Mouse (Mus musculus) left cerebral cortex, postnatal 36 days (tissue): ENCODE data around the gene Tmprss3. TPM values are rescaled to one million over a fixed set of nuclear protein-coding genes. Genes with fewer than 3 reads are reported as not detected.
A peak's percentile ranks its signal among the peaks of the same experiment; 100 is the strongest.

Experiments
- DNase-seq, 2 experiments: peaks; one replicate each; pipeline ENCODE4 v3.0.0; 2021 to 2022; ENCODE audit warnings: low spot score in 2 of 2, mixed read lengths in 1 of 2
- intact Hi-C: fragments of 180-260 bp; cut with DNase I; formaldehyde crosslinking; loops from one replicate; pipeline ENCODE4 v1.15.1; 2025
- total RNA-seq, 2 experiments: library from RNA; stranded (reverse); gene quantifications; 2 replicates each; pipeline ENCODE4 v1.2.3; 2021

Tmprss3 gene
- total RNA-seq, 2 experiments from 2014 or later: not detected

DNA sequence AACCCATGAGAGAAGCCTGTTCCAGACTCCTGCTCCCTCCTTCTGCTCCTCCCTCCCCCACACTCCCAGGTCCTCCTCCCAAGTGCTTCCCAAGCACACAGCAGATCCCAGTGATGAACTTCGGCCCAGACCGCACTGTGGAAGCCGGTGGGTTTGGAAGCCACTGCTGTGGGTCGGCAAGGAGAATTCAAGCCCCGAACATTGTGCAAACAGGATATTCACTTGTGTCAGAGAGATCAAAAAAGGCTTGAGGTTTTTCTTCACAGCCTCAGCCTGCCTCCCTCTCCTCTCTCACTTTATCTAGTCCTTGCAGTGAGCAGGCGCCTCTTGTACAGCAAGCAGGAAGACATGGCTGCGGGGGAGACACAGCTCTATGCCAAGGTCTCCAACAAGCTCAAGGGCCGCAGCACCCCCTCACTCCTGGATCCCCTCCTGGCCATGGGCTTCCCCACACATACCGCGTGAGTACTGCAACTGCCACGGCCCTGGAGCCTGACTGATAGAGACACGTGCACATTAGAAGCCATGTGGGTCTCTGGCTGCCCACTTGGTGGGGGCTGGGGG, 9.1 kb upstream of the Tmprss3 start, which contains the start of gene Ubash3a:
Ubash3a (plus strand) TSS at position 103 of the 564 bp plus-strand sequence.
- DNase-seq: no peak
- intact Hi-C loops: no loop called here

DNA sequence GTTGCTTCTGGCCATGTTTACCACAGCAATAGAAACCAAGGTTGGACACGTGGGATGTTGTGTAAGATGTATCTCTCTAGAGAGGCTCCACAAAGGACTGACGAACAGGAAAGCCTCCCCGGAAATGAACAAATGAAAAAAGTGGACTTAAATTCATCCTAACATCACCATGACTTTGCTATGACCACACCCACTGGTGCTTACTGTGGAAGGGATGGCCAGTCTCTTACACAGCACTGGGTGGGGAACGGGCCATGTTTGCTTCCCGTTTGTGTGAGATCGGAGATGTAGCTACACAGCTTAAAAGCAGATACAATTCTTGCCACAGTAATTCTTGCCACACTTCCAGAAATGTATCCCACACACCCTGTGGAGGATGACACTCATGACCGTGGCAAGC, 2.5 kb downstream of the Tmprss3 start:
- DNase-seq: no peak
- intact Hi-C loops: no loop called here

DNA sequence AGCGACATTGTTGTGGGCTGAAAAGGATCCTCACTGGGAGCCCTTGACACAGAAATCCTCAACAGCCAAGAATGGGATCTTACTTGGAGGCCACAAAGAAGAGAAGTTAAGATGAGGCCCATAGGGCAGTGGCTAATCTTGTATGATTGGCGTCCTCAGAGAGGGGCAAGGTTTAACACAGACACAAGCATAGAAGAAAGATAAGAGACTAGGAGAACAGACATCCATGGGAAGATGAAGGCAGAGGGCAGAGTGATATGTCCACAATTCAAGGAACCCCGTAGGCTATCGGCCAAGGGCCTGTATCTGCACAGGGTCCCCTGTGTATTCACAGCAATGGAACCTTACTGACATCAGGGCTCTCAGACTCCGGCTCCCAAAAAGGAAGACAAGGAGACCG, 3.6 kb downstream of the Tmprss3 start:
- intact Hi-C loops: no loop called here
- no peak for DNase-seq

DNA sequence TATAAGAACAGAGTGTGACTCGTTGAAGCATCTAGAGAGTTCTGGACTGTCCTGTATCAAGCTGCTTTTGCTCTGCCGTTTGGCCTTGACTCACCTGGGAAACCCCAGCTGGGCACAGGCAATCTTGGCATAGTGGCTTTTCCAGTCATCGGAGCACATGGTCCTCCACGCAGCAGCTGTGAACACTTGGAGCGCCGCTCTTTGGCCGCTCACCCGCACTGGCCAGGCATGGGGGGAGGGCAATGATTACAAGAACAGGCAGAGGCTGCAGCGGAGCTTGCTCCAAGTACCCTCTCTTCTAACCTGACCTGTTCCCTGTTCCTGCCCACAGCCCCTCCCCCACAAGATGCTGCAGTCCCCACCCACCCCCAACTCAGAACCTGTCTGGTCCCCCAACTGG, 5.4 kb downstream of the Tmprss3 start:
- intact Hi-C loops: no loop called here
- no peak for DNase-seq

DNA sequence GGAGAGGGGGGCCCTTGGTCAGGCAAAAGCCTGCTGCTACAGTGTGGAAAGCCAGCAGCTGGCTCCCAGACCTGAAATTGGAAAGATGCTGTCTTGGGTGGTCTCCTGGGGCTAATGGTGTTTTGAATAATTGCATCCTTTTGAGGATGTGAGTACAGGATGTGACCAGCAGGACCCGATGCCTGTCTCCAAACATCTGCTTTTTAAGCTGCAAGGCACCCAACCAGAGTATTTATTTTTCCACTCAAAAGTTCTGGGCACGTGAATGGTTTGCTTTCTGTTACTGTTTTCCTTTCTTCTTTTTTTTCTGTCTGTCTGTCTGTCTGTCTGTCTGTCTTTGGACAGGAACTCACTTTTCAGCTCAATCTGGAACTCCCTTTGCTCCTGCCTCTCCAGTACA, 6.1 kb downstream of the Tmprss3 start:
- no peak for DNase-seq
- intact Hi-C loops: no loop called here

DNA sequence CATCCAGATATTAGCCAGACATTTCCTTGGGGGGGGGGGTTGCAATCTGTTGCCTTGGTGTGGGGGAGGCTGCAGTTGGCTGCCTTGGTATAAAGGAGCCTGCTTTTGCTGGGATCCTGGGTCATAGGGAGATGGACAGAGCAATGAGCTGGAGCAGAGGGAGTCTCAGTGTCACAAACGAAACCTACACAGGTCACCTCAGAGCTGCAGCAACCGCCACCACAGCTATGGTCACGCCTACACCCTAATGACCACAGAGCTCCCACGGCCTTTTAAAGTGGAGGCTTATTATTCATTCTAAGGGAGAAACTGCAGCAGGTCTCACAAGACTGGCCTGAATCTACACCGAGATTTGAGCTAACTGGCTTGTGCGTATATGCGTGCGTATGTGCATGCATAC, 7.0 kb downstream of the Tmprss3 start:
- DNase-seq: no peak
- intact Hi-C loops: no loop called here

DNA sequence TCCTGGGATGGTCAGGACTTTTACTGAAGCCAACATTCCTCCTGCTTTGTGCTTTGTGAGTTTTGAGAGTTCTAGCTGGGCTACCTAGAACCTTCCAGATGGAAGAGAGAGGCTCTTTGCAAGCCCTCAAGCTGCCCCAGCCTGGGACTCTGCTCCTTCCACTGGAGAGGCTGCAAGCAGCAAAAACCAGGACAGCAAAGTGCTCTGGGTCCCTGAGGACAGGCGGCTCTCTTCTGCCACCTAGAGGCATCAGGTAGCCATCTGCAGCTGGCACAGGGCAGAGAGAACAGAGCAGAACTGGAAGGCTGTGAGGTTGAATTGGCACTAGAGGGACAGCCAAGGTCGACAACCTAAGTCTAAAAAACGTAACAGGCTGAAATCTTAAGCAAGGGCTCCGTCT, 11.4 kb downstream of the Tmprss3 start:
- intact Hi-C loops: loop anchor here (2.0 kb wide), 2 partner anchors 49 to 177 kb away; no protein-coding TSS in a partner anchor
- peak; percentile 59 to 61 for DNase-seq

DNA sequence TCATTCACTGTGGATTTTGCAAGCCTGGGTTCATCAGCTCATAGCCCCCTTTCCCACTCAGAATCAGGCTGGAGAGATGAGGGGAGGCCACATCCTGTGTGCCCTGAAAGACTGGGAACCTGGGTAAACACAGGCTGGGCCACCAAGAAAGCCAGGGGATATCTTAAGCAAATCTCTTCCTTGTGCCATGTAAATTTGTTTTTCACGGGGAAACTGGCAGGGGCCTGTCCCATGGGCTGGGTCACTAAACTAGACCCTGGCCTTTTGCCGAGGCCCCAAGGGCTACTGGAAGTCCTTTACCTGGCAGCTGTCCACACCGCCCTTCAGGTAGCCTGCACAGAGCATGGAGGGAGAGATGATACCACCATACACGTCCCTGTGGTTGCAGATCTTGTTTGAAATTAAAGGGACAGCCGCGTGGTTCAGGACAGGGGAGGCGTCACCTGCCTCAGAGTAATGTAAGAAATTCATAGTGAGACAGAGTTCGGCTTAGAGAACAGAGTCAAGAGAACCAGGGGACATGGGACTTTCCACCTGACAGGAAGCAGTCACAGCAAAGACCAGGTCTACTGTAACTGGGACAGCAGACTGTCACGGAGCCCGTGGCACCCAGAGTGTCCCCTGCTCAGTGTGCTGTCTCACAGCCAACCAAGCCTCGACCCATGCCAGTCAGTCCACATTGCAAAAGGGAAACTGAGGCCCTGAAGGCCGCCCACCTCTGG, 14.3 kb downstream of the Tmprss3 start:
- intact Hi-C loops: no loop called here
- no peak for DNase-seq

DNA sequence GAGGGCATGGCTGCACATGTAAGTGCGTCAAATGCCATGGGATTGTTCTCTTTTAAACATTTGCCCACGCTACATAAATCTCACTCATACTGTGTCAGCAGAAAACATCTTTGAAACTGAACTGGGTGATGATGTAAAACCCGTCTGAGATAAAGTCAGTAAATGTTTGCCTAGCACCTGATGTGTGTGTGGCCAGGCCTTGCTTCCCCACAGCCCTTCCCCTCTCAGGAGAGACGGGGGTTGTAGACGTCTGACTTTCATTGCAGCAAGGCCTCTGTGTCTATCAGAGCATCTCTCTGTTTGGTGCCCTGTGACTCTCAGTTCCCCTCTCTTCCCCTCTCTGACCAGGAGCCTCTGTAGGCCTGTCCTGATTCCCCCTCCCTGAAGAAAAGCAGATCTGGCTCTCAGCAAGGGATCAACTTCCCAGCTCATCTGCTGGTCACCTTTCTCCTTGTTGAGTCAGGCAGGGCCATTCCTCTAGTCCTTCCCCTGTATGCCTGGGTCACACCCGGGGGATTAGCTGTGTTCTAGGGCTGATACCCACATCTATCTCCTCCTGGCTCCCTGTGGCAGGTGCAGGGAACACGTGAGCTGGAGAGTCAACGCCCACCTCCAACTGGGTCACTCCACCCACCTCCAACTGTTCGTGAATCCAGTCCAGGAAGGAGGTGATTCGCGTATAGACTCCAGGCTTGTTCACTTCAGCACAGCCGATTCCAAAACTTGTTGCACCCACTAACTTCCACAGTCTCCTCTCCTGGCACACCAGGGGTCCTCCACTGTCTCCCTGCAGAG, 15.4 kb downstream of the Tmprss3 start:
- intact Hi-C loops: no loop called here

DNA sequence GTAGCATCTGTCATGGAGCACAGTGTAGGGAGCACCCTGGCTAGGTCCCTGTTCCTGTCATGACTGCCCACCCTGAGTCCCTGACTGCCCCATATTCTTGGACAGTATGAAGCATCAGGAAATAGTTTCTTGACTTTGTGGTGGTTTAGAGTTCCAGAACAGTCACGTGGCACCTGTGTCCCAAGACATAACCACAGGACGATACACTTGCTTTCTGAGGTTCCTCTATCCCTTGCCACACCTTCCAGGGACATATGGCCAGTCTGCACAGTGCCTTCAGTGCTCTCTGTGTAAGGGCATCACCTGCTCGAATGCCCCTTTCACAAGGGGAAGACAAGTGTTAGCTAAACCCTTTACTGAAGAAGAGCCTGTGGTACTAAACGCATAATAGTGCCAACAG, 17.3 kb downstream of the Tmprss3 start:
- intact Hi-C loops: no loop called here
- no peak for DNase-seq

More for the DNA sequence above, 15.4 kb downstream of the Tmprss3 start:
- peak; percentile 29 to 44 for DNase-seq

DNA sequence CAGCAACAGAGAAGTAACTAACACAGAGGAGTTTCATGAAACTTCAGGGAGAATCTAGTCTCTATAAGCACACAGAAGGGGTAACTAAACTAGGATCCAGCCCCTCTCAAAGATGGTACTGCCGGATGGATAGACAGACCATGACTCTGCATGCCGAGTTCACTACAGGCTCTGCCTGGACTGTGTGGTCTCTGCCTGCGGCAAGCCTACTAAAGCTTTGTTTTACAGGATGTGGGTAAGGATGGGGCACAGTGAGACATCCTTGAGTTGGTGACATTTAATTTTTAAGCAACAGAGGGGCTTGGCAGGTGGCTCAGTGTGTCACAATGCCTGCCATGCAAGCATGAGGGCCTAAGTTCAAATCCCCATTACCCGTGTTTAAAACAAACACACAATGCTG, 22.5 kb downstream of the Tmprss3 start:
- DNase-seq: no peak
- intact Hi-C loops: no loop called here

DNA sequence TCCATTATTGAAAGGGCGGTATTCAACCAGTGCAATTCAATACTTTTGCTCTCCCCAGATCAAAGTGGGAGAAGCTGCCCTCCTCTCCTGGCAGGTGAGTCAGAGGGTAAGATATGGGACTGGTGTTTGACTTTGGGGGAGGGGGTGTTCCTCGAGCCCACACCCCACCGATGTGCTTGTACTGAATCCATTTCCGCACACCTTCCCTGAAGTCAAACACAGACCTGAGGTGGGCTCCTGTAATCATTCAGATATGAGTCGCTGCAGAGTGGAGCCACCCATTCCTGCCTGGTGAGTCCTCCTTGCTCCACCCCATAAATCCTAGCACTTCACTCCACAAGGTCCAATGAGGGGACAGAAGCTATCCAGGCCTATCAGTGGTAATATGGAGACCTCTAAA, 29.0 kb downstream of the Tmprss3 start:
- DNase-seq: no peak
- intact Hi-C loops: no loop called here

DNA sequence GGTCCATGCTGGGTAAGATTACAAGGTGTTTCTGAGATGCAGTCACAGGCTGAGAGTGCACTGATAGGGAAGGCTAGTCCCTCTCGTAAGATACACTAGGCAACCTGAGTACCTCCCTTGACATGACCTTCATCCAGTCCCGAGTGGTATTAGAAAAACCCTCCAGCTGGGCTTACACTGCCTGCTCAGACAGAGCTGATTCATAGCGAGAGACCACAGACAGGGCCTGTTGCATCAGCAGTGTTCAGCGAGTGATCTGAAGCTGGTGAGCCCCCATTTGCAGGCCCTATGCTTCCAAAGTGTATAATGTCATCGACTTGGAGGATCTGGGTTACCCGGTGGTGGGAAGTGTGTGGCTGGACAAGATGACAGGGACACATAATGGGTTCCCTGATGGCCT, 33.6 kb downstream of the Tmprss3 start, which contains the start of gene Tff1:
Tff1 (minus strand) TSS at position 151 of the 400 bp plus-strand sequence.
- intact Hi-C loops: no loop called here
- DNase-seq: no peak

DNA sequence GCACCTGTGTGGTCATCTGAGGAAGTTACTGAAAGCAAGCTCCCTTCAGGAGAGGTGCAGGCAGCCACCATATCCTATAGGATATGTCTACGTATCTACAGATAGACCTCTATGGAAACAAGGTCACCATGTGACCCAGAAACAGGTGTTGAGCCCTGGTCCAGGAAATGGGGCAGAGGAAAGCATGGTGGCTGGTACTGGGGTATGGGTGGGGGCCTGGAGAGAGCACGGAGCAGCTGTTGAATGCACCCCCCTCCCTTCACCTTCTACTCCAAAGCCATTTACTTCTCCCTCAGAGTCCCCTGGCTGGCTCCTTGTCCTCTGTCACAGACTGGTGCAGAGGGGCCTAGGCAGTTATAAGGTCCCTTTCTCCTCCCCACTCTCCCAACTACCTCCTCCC, 35.0 kb downstream of the Tmprss3 start:
- intact Hi-C loops: no loop called here

DNA sequence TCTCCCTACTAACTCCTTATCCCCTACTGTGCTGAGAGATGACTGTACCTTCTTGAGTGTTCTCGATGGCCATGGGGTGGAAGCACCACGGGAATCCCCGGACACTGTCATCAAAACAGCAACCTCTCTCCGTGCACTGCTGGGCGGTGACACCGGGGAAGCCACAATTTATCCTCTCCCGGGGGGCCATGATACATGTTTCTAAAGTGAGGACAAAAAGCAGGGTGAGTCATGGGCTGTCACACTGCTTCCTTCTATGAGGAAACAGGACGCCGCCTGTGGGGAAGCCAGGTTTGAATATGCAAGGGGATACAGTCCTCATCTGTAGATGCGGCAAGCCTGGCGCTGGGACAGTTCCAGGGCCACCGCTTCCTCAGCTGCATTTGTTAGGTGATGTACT, 36.2 kb downstream of the Tmprss3 start:
- intact Hi-C loops: no loop called here
- DNase-seq: no peak

More for the DNA sequence above, 35.0 kb downstream of the Tmprss3 start:
- DNase-seq: no peak

DNA sequence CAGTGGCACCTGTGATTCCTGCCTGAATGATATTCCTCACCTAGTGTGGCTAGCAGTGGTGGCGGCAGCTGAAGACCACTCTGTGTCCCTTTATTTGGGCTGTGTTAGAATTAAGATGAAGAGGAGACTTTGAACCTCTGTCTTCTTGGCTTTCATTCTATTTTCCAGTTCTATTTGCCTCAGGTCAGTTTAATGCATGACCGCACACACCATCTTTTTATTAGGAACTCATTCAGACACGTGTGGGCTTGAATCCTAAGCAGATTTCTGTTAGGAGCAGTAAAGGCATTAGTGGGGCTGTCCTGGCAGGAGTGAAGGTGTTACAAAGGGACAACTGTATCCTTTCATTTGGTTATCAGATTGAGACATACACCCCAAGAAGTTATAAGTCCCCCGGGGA, 38.5 kb downstream of the Tmprss3 start:
- DNase-seq: no peak
- intact Hi-C loops: no loop called here

DNA sequence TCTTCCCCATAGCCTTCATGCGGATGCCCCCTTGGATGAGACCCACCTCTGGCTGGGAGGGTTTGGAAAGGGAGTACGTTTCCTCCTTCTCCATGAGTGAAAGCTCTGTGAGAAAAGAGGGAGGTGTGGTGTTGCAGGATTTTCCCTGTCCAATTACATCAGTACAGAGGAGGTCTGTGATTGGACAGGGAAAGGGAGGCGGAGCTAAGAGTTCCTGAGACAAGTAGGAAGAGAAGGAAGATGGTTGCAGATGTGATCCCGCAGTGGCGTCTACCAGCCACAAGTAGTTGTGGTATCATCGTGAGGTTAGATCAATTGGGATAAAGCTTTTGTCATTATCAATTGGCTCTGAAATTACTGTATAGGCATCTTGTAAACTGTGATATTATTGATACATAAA, 40.9 kb downstream of the Tmprss3 start:
- DNase-seq: no peak
- intact Hi-C loops: no loop called here

DNA sequence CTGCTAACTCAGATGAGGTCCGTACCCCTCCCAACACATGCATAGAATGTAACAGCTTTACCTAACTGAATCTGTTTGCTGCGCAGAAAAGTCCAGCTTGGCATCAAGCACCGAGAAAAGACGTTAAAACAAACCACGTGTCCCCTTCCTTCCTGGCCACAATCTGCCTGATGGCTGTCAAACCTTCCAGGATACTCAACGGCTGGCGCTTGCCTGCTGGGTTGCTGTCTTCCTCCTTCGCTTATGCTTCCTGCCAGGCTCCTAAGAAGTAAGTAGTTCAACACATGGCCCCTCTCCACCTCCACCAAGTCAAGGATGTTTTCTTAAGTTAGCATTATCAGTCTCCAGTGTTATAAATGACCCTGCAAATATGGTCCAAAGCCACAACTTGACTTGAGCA, 45.0 kb downstream of the Tmprss3 start:
- intact Hi-C loops: no loop called here
- DNase-seq: no peak

DNA sequence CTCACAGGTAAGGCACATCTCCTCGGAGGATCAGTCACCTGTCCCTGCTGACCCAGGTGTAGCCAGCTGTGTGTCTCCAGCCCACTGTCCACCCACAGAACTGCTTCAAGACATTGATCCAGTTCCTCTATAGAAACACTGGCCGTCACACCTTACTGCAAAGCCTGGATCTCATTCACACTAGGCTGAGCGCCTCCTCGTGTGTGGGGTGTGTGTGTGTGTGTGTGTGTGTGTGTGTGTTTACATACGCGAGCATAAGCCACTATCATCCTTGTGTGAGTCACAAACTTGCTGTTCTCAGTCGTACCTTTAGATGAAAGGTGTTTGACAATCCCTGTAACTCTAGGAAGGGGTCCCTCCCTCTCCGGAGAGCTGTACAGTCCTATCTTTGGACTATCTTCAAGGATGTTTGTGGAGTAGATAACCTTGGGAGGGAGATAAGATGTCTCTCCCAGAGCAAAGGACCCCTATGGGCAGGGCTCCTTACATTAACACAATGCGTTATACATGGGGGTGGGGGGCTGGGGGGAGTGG, 45.7 kb downstream of the Tmprss3 start:
- no peak for DNase-seq
- intact Hi-C loops: no loop called here

DNA sequence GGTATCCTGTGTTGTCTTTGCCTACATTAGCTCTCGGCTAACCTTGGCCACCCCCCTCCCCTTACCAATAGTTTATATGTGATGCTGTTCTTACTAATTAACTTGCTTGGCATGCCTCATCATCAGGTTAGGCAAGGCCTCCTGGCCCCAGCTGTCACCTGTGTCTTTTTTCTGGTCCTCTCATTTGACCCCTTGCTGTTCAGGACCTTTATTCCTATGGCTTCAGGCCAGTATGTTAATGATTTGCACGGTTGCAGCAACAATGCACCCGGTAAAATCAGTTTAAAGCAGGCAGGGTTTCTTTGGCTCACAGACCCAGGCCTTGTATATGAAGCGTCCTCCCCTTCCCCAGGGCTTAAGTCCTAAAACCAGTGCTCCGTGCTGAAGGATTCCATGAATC, 46.3 kb downstream of the Tmprss3 start:
- intact Hi-C loops: no loop called here
- no peak for DNase-seq
